Mouse (Mus musculus): ENCODE measurements around the gene Tada3.

GRCm38 (mm10) chr6:113367574-113367973 is 10.1 kb downstream of the Tada3 start:
- TF ChIP-seq CTCF (IDR thresholded peaks at IDR 0.05; ENCODE audit: low read depth, low read length) (no peak), POLR2A (IDR thresholded peaks at IDR 0.05; ENCODE audit: insufficient read depth, low read length) (no peak)
